Mouse (Mus musculus) hematopoietic stem cell, adult 5-6 weeks (primary cell): ENCODE results near the gene Neurl1a. TPM values are rescaled to one million over a fixed set of nuclear protein-coding genes. Genes with fewer than 3 reads are reported as not detected.
A peak's percentile ranks its signal among the peaks of the same experiment; 100 is the strongest.

Experiments
- ATAC-seq, 2 experiments: fragments of 125-278 bp in 1 of 2; replicated peaks in 1 of 2; 2 replicates each; pipeline ENCODE4 v1.8.0; 2016 to 2017; ENCODE audit warnings: inconsistent platforms in 2 of 2, mild to moderate bottlenecking in 2 of 2, moderate number of reproducible peaks in 2 of 2, low read depth in 1 of 2, moderate TSS enrichment in 1 of 2; ENCODE audit not compliant: low FRiP score in 2 of 2, poor library complexity in 2 of 2, severe bottlenecking in 2 of 2, insufficient read depth in 1 of 2, low TSS enrichment in 1 of 2
- total RNA-seq: library from RNA; stranded (forward); fragments of 172-1452, 232-1000 nt; gene quantifications from 2 replicates; pipeline ENCODE4 v1.2.3, GENCODE M21; 2017

Neurl1a gene
- total RNA-seq, 1 experiment from 2014 or later, result not detected

DNA sequence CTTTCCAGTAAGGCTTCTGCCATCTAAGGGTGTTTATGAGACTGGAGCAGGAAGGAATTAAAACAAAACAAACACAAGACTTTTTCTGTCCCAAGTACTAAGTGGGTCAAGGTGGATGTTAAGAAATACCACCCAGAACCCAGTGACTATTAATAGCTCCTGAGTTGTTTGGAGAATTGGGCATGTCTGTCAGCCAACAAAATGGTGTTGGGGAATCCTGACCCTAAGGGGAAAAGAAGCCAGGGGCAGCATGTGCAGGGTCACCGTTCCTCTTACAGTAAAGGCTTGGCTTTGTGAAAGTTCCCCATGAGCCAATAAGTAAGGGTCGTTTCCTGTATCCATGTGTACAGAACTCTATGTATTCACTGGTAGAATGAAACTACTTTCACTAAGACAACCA lies 76.4 kb downstream of the Neurl1a start:
- ATAC-seq, result no peak

DNA sequence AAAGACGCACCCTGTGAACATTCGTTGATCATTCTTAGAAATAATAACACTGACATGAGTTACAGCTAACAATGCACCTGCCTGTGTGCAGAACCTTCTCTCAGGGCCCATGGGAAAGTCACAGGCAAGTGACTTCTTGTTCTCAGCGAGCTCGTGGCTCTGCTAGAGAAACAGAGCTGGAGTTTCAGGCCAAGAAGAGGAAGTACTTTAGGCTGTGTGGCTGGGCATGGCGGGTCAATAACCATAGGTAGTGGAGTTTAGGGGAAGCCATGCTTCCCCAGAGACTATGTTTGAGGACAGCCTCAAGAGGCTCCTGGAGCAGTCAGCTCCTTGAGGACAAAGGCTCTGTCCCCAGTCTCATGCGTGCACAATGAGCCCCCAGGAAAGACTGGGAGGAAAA lies 77.3 kb downstream of the Neurl1a start:
- peak; percentile 59 to 81 for ATAC-seq

- ATAC-seq, result peak; percentile 40 to 54; a peak in 2 of 4 replicates
Measured at GRCm38 (mm10) chr19:47259581-47259980, 81.0 kb downstream of the Neurl1a start.

DNA sequence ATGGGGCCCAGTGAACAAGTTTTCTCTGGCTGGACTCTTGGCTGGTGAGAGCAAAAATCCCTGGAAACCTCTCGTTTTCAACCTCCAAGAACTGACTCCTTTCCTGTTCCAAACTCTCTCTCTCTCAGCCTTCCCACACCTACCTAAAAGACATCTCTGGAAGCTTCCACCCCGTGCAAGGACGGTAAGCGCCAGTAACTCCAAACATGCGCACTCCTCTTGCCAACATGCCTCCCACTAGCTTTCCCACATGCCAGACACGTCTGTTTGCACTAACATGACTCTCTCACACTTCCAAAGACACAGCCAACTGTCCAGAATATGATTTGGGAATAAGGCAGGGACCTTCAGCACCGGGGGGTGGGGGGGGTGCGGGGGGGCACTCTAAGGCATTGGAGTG lies 82.6 kb downstream of the Neurl1a start:
- no peak for ATAC-seq

DNA sequence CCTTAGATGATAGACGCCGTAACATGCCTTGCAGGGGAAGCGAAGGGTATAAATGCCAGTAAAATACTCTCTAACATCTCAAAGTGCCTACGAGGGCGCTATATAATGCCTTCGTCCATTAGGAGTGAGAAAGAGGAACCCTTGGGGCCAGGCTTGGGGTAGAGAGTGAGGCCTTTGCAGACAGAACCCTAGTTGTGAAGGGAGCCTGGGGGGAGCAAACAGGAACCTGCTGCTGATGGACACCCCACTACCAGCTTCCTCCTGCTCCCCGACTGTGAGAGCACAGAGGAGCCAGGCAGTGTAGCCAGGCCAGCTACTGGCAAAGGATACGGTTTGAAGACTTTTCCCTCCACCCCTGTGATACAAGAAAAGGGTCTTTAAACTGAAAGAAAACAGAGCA lies 85.0 kb downstream of the Neurl1a start:
- peak; percentile 62 to 84 for ATAC-seq

GRCm38 (mm10) chr19:47264322-47265092 lies 85.9 kb downstream of the Neurl1a start:
- ATAC-seq, result 0 out of 4 replicates have a peak, but pooled peaks of 1 of the 2 experiments have one; percentile 10

- no peak for ATAC-seq
Measured at GRCm38 (mm10) chr19:47266070-47266801, 87.6 kb downstream of the Neurl1a start.

DNA sequence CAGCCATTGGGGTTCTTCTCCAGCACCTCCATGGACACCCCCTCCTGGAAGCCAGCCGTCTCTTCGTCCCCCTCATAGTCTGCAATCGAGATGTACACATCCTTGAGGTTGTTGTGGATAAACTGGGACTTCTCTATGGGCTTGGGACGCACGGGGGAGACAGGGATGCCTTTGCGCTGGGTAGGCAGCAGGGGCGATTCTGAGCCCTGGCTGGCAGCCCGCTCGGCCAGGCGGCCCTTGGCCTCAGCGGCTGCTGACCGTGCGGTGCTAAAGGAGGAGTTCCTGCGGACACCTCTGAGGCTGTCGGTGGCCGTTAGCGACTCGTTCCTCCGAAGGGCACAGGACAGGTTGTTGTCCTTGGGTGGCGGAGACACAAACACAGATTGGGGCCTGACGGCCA lies 88.4 kb downstream of the Neurl1a start:
- ATAC-seq, result no peak

- ATAC-seq, result no peak
Measured at GRCm38 (mm10) chr19:47269729-47270128, 91.1 kb downstream of the Neurl1a start.

DNA sequence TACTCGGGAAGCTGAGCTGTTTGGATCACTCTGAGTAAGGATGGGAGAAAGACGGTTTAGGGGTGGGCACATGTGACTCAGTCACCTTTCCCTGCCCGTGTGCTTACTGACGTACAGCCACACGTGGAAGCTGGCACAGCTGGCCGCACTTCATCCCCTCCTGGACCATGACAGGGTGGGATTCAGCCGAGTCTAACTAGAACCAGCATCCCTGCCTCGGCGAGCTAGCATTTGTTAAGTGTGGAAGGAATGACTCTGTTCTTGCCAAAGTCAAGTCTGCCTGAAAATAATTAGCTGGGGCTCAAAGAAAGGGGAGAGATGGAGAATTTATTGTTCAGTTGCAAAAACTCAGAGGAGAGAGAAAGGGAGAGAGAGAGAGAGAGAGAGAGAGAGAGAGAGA lies 91.9 kb downstream of the Neurl1a start:
- ATAC-seq, result no peak

DNA sequence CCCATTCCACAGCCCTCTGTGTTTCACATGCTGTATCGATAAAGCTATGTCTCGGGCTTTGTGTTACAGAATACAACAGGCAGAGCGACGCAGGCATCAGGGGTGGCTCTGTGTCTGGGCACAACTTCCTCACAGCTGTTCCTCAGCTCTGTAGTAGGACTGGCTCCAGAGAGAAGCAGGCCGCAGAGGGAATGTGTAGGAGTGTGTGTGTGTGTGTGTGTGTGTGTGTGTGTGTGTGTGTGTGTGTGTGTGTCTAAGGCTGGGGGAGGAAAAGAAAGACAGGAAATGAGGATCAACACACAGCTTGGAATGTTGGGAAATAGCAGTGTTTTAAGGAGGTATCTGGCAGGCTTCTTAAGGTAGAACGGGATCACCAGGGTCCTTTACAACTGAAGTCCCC lies 98.1 kb downstream of the Neurl1a start:
- ATAC-seq, result no peak

DNA sequence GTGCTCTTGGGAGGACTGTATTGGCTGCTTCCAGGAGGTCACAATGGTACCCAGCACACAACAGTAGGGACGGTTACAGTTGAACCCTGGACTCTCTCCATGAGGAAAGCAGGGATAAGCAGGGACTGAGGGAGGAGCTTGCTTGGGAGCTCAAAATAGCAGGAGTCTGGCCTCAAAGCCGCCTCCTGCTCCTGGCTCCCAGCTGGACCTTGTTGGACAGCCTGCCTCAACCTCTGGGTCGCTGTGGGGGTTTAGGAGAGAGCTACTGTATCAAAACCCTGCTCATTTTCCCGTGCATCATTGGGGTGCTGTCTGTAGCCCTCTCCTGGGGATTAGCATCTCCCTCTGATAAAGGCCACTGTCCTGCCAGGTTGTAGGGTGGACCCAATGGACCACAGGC lies 100.8 kb downstream of the Neurl1a start:
- ATAC-seq, result no peak

GRCm38 (mm10) chr19:47279788-47280532 lies 101.3 kb downstream of the Neurl1a start:
- ATAC-seq, result no peak

GRCm38 (mm10) chr19:47280894-47281293 lies 102.3 kb downstream of the Neurl1a start:
- no peak for ATAC-seq

DNA sequence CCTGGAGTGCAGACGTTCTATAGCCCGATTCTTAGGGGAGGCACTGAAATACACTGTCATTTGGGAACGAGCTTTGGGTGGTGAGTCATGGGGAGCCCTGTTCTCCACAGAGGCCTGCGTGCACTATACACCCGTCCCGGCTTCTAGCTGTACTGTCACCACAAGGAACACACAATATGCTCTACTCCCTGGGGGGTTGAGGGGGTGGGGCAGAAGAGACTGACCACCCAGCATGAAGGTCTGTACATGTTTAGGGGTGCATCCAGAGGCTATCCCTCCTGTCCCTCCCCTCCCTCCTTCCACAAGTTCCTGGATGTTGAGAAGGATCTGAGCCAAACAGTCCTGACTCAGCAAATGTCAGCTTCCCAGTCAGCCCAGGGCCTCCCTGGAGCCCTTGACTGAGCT lies 103.4 kb downstream of the Neurl1a start:
- no peak for ATAC-seq

DNA sequence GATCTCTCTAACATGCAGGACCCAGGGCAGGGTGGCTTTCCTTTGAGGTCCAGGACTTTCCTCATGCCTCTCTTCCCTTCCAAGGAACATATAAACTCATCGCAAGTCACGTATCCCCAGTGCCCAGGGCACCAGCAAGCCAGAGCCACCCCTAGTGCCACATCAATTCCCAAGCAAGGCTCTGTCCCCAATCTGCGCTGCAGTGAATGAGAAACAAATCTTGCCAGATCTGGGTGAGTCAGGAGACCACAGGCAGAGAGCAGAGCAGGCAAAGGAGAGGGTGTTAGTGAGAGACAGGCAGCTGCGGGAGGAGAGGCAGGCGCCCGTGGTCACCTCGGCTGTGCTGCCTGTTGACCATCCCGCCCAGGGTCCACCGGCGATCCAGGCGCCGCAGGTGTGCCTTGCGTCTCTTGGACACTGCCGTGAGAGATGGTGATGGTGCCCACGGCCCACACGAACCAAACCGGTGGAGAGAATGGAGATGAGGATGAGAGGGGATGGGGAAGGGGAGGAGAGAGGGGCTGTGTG lies 104.1 kb downstream of the Neurl1a start:
- ATAC-seq, result no peak

DNA sequence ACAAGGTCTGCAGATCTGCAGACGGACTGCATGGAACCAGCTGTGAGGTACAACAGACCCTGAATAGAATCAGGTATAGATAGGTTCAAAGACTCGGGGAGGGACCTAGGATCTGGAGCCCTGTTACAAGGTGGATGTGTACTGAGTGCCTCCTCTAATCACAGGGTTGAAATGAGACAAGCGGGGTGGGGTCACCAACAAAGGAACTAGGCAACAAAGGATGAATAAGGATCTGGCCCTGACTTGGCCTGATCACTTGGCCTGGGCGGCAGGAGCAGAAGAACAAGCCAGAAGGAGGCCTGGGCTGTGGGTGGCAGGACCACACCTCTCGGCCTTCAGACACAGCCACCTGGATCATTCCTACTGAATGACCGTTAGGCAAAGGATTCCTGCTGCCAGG lies 107.0 kb downstream of the Neurl1a start:
- no peak for ATAC-seq
